11 mouse cellular contexts compared by ENCODE assay signal in the genomic region with DNA sequence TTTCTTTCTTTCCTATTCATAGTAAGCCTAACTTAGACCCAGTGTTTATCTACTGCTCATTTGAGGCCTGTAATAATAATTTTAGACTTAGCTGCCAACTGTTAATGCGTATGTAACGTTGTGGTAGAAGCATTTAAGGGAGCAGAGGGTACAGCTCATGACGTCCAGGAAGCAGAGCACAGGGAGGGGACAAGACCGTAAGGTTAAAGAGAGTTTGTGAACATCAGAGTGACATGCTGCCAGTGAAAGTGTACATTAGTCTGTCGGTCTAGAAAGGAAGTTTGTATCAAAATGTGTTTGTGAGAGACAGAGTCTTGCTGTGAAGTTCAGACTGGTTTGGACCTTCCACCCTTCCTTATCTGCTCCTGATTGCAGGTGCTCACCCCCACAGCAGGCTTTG.
"Had no signal": no experiment of that assay in that cellular context is flagged by ENCODE, and none has a peak within 500 bp of the region (broad histone marks: within the 10 kb centered on the region; RNA-seq: fewer than 3 reads in every experiment).

No protein-coding gene starts in this region.

- H3K9me3 ChIP-seq: limb, embryonic 10.5 days; liver, embryonic 15.5 days; midbrain, embryonic 13.5 days; neural tube, embryonic 15.5 days had no signal

- H3K4me3 ChIP-seq: left cerebral cortex, adult 2 months; limb, embryonic 10.5 days; liver, embryonic 15.5 days; midbrain, embryonic 13.5 days; neural tube, embryonic 15.5 days had no signal

- H3K27ac ChIP-seq: left cerebral cortex, adult 2 months; limb, embryonic 10.5 days; liver, embryonic 15.5 days; midbrain, embryonic 13.5 days; neural tube, embryonic 15.5 days had no signal

- DNase-seq: kidney, adult 11 months; kidney, postnatal 14 days; lung, adult 2 months; lung, postnatal 36 days; right cerebral cortex, postnatal 4 days; spleen, adult 18-20 months had no signal

- H3K27me3 ChIP-seq: liver, embryonic 15.5 days; midbrain, embryonic 13.5 days; neural tube, embryonic 15.5 days had no signal
